Comparison of ENCODE assay signal across 8 mouse cellular contexts in genomic region chr6:83455328-83456130, GRCm38 (mm10). TPM values are rescaled to one million over a fixed set of nuclear protein-coding genes. Genes with fewer than 3 reads are reported as not detected.
DNase-seq lines count a peak whose midpoint lies in the region; ATAC-seq and TF ChIP-seq lines count a peak whose summit lies in the region.

No protein-coding gene starts in this region.

- H3K4me1 ChIP-seq in embryonic facial prominence, embryonic 12.5 days, result peaks cover 55% of the 10 kb centered on the region
- peaks cover 61% of the 10 kb centered on the region for H3K4me1 ChIP-seq in hindbrain, embryonic 15.5 days (replicated peaks)
- H3K4me1 ChIP-seq in small intestine, adult 2 months (ENCODE audit: control insufficient read depth, insufficient read depth, insufficient read length, low read length), result peaks cover 38% of the 10 kb centered on the region

- no peak; the same call in 1 of the 2 replicates for TF ChIP-seq POLR2A in small intestine, adult 2 months (IDR thresholded peaks at IDR 0.05; ENCODE audit: low read depth, low read length)

- intact Hi-C loops in left cerebral cortex, postnatal 14 days (cut with DNase I), result no loop called here

- H3K27ac ChIP-seq in embryonic facial prominence, embryonic 12.5 days, result peak overlapping the region; percentile 96
- H3K27ac ChIP-seq in hindbrain, embryonic 15.5 days (replicated peaks), result peak overlapping the region; percentile 92
- peak overlapping the region; percentile 69 for H3K27ac ChIP-seq in small intestine, adult 2 months (ENCODE audit: insufficient read depth, low read depth, low read length)

- peak; percentile 7 for ATAC-seq in embryonic facial prominence, embryonic 12.5 days (ENCODE audit: insufficient number of reproducible peaks, insufficient read depth, low FRiP score, low TSS enrichment)
- ATAC-seq in hindbrain, embryonic 15.5 days (ENCODE audit: low FRiP score, low read depth), result peak; percentile 6; the same call in 1 of the 2 replicates

- peak overlapping the region; percentile 97 for H3K9ac ChIP-seq in embryonic facial prominence, embryonic 12.5 days
- peak overlapping the region; percentile 87 for H3K9ac ChIP-seq in hindbrain, embryonic 15.5 days

- no peak for TF ChIP-seq CTCF in small intestine, adult 2 months (IDR thresholded peaks at IDR 0.05; ENCODE audit: extremely low read depth, insufficient read length, insufficient replicate concordance, low read depth, low read length)

- no peaks in the 10 kb centered on the region for H3K27me3 ChIP-seq in embryonic facial prominence, embryonic 12.5 days
- H3K27me3 ChIP-seq in hindbrain, embryonic 15.5 days, result no peaks in the 10 kb centered on the region
- no peaks in the 10 kb centered on the region for H3K27me3 ChIP-seq in small intestine, adult 2 months (ENCODE audit: control insufficient read depth, insufficient read depth, low read length)

- no peaks in the 10 kb centered on the region for H3K9me3 ChIP-seq in embryonic facial prominence, embryonic 12.5 days
- H3K9me3 ChIP-seq in hindbrain, embryonic 15.5 days, result no peaks in the 10 kb centered on the region

- 3% methylated on average over 22 of the region's 41 CpGs for WGBS in embryonic facial prominence, embryonic 12.5 days
- WGBS in hindbrain, embryonic 15.5 days, result under 1% methylated on average over 37 of the region's 41 CpGs
- under 1% methylated on average over 40 of the region's 41 CpGs for WGBS in small intestine, adult 2 months

- DNase-seq in adrenal gland, adult (ENCODE audit: inconsistent age in 2 of 2, low spot score in 1 of 2), result peak; percentile 50 to 77
- no peak for DNase-seq in adrenal gland, adult 8-10 months
- DNase-seq in CD8-positive naive resting alpha-beta T cell, adult 2 months (ENCODE audit: low read depth in 2 of 2, low spot score in 2 of 2), result peak; percentile 30 to 46
- DNase-seq in lung, postnatal 36 days, result peak; percentile 51
- no peak for DNase-seq in left cerebral cortex, postnatal 14 days (ENCODE audit: low spot score in 2 of 2)

- H3K36me3 ChIP-seq in embryonic facial prominence, embryonic 12.5 days, result no peaks in the 10 kb centered on the region
- no peaks in the 10 kb centered on the region for H3K36me3 ChIP-seq in hindbrain, embryonic 15.5 days
- H3K36me3 ChIP-seq in small intestine, adult 2 months (ENCODE audit: control insufficient read depth, insufficient read depth, low read length), result no peaks in the 10 kb centered on the region; the same call in 1 of the 2 replicates

- peak overlapping the region; percentile 72 for H3K4me2 ChIP-seq in embryonic facial prominence, embryonic 12.5 days (replicated peaks)
- H3K4me2 ChIP-seq in hindbrain, embryonic 15.5 days, result peak overlapping the region; percentile 98

- H3K4me3 ChIP-seq in embryonic facial prominence, embryonic 12.5 days, result peak overlapping the region; percentile 92
- H3K4me3 ChIP-seq in hindbrain, embryonic 15.5 days, result peak overlapping the region; percentile 90
- peak overlapping the region; percentile 87 for H3K4me3 ChIP-seq in small intestine, adult 2 months (ENCODE audit: low read depth, low read length)

RNA-seq across cellular contexts. Expression of gene Tet3, which starts 3.4 kb away (rescaled TPM):
- 10 to 100 TPM; 24.3 to 40.5 (median 35.3) TPM for total RNA-seq in adrenal gland, adult 8-10 months (2022)
- polyA plus RNA-seq in embryonic facial prominence, embryonic 12.5 days (2016; fragmentation: Nextera tagmentation; extraction: Ambion mirVana), result 40.0 and 41.1 TPM in 2 replicates
- 57.7 and 70.9 TPM in 2 replicates for polyA plus RNA-seq in hindbrain, embryonic 15.5 days (2015; fragmentation: Nextera tagmentation; extraction: Ambion mirVana)
- polyA plus RNA-seq in small intestine, adult 2 months (2012; rRNA removed), result 9.0 and 15.4 TPM in 2 replicates
- 100 to 1,000 TPM; 106 to 114 TPM for total RNA-seq in left cerebral cortex, postnatal 14 days (2021)

RNA-seq across cellular contexts. Expression of gene Dguok, which starts 51.2 kb away (rescaled TPM):
- 10 to 100 TPM; 46.1 to 62.6 (median 54.7) TPM for total RNA-seq in adrenal gland, adult 8-10 months (2022)
- polyA plus RNA-seq in embryonic facial prominence, embryonic 12.5 days (2016; fragmentation: Nextera tagmentation; extraction: Ambion mirVana), result 75.5 and 79.1 TPM in 2 replicates
- polyA plus RNA-seq in hindbrain, embryonic 15.5 days (2015; fragmentation: Nextera tagmentation; extraction: Ambion mirVana), result 66.2 and 68.5 TPM in 2 replicates
- 12.4 and 19.7 TPM in 2 replicates for polyA plus RNA-seq in small intestine, adult 2 months (2012; rRNA removed)
- total RNA-seq in left cerebral cortex, postnatal 14 days (2021), result 10 to 100 TPM; 21.8 to 22.9 TPM

Comparison
In these comparisons a context has a peak if more than half of its experiments do, and no peak if none do; other contexts are left out.
1. DNase-seq: peak in adrenal gland, adult (2 of 2), CD8-positive naive resting alpha-beta T cell, adult 2 months (2 of 2) and lung, postnatal 36 days (single experiment); none in adrenal gland, adult 8-10 months (single experiment) and left cerebral cortex, postnatal 14 days (0 of 2).
2. Peak in every context shown above with its lines, with median percentiles within 50 percentile points of each other: H3K27ac ChIP-seq and H3K4me3 ChIP-seq.